Mouse (Mus musculus) brain, adult 2 months (tissue): ENCODE results near the gene Ubtd2.

Experiments
- DNase-seq: peaks from one replicate; pipeline ENCODE4 v3.0.0; 2011; ENCODE audit warnings: low read depth, low spot score

The Ubtd2 gene

DNA sequence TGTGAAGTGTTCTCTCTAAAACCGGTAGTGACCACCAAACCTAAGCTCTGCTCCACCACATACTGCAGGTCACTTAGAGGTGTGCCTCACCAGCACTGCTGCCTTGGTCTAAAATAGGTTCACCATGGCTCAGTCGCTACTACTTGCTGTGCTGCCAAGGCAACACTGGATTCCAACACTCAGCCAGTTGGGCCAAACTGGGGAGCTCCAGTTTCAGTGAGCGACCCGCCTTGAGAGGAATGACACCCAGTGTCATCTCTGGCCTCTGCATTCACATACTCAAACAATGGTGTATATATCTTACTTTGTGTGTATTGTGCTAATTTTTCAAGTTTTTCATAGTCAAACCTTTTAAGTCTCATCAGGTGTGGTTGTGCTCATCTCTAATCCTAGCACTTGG lies 63.6 kb downstream of the Ubtd2 start:
- no peak for DNase-seq

DNA sequence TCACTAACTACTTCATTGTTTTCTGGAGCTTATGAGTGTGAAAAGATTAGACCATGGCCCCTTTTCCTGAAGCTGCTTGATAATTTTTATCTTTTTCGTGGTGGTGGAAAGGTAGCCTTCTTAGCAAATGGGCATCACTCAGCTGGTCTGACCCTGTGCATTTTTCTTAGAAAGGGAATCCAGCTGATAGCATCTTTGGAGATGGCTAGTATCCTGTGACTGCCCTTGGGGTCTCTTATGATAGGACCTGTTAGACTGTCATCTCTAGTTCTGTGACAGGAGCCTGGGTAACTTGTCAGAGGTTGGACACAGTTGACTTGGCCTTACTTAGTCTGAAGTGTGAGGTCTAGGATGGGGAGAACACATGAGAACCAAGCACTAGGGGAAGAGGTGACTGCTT lies 64.2 kb downstream of the Ubtd2 start:
- no peak for DNase-seq

GRCm38 (mm10) chr11:32521246-32521645 lies 66.1 kb downstream of the Ubtd2 start:
- peak; percentile 59 for DNase-seq

DNA sequence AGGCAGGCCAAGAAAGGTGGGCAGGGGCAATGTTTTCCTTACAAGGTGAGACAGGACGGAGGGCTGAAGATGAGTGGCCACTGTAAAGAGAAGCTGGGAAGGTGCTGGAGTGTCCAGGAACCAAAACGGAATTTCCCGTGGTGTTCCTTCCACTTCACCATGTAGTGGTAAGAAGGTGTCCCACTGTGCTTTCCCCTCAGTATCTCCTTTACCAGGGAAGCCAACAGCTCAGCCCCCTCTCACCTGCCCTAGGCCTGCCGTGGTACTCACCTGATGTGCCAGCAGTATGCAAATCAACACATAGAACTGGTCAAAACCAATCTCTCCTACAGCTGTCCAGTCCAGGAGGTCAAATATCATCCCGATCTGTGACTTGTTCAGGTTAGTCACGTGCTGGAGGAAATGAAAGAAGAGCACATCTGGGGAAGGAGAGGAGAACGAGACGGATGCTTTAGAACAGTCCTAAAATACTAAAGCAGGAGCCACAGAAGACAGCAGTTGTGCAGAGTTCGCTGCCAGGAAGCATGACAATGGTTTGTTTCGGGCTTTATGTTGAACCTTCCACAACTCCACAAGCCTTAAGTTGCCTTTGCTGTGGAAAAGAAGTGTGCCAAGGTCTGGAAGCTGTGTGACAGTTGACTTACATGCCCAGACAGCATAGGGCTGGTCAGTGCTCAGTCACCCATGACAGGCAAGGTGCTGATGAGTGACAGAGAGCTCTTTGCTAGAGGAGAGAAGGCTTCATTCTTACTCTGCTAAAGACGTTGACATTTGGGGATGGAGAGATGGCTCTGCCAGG lies 69.2 kb downstream of the Ubtd2 start:
- DNase-seq = no peak

DNA sequence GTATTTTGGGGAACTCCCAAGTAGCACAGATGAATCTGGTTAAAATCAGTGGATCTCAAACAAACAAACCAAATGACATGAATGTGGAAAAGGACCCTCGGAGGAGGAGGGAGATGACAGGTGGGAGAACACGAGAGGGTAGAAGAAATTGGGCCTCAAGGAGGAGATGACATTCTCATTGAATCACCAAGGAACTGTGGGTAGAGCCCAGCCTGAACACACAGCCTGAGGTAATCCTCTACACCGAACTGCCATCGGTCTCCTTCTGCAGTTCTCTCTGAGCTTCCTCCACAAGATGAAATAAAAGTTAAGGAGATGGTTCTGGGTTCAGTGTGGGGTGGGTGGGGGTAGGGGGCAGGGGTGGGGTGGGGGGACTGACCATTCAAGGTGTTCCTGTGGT lies 71.8 kb downstream of the Ubtd2 start:
- no peak for DNase-seq

- no peak for DNase-seq
These were observed 75.0 kb downstream of the Ubtd2 start for GRCm38 (mm10) chr11:32530151-32530550.

GRCm38 (mm10) chr11:32531871-32532764 lies 76.9 kb downstream of the Ubtd2 start, which contains the start of gene Efcab9:
Gene Efcab9, minus strand, starts transcription at chr11:32532081.
- DNase-seq = peak; percentile 46

- DNase-seq = peak; percentile 96
These were observed 77.8 kb downstream of the Ubtd2 start, which contains the start of gene Stk10 for GRCm38 (mm10) chr11:32532765-32533481. Gene Stk10, plus strand, starts transcription at chr11:32533305.

- peak; percentile 85 for DNase-seq
These were observed 78.5 kb downstream of the Ubtd2 start for GRCm38 (mm10) chr11:32533482-32534261.

DNA sequence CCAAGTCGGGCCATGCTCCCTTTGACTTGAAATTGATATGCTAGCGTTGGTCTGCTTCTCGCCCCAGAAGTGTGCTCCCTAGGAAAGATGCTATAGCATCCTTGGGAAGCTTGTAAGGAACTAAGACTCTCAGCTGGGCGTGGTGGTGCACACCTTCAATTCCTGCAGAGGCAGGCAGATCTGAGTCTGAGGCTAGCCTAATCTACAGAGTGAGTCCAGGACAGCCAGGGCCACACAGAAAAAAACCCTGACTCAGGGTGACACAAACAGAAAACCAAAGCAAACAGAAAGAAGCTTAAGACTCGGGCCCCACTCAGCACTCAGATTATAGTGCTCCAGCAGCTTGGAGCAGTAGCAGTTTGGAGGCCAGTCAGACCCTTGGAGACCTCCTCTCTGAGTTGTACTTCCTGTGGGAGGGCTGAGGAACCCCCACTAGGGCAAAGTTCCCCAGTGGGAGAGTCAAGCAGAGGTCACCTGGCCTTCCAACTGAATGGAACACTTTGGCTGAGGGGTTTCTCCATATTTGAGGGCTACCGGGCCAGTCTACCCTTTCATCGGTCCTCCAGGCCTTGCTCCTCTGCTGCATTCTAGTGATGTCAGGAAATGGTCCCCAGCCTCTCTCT lies 79.4 kb downstream of the Ubtd2 start:
- no peak for DNase-seq

DNA sequence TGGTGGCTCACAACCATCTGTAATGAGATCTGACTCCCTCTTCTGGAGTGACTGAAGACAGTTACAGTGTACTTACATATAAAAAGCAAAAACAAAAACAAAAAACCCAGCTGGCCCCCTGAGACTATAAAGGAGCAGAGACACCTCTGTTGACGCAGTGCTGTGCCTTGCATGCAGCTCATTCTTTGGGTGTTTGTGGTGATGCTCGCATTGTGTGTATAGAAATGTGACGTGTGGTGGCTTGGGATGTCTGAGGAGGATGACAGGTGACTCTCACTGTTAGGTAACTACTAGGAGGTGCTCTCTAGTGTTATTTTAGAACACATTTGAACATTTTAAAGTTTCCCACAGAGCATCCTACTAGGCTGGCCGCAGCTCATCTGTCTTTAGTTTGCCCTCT lies 80.5 kb downstream of the Ubtd2 start:
- no peak for DNase-seq

GRCm38 (mm10) chr11:32536954-32537353 lies 81.8 kb downstream of the Ubtd2 start:
- DNase-seq = no peak

DNA sequence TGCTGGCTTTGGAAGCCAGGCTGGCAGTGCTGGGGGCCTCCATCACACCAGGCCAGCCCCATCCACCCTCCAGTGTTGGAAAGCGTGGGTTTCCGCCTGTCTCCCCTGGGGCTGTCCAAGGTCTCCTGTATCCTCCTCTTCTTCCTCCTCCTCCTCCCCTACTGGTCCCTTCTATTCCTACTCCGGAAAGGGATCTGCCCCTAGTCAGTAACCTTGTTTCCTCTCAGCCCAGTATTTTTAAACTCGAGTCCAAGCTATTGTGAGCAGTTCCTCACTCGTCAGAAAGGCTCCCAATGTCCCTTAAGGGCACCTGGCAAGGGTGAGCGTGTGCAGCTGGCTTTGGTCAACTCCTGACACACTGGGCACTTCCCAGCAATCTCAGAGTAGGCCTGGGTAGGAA lies 83.3 kb downstream of the Ubtd2 start:
- DNase-seq = no peak

DNA sequence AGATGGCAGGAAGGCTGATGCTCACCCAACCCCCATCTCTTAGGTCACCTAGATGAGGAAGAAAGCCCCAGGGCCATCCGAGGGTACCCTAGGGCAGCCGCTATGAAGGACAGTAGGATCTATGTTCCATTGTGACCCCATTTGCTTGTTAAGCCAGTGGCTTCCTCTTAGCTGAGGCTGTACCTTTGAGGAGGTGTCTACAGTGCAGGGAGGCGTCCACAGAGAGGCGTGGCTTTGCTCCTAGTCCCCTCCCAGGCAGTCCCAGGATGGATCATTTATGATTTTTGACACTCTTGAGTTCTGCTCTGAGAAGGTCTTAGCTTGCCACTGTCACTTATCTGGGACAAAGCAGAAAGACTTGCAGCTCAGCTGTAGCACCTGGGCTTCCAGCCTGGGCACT lies 83.7 kb downstream of the Ubtd2 start:
- no peak for DNase-seq

DNA sequence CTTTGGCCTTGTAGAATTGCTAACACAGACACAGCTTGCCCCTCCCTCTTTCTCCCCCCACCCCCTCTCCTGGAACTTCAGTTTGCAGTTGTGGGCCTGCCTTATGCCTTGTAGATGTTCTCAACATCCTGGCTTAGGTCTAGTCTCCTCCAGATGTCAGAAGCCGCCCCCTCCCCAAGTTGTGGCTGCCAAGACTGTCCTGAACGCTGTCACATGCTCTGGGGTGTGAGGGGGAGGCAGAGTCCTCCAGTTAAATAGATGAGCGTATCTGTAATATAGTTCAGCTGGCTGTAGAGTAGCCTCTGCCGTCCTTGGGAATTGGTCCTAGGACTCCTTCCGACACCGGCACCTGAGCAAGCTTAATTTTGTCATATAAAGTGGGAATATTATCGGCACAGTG lies 84.5 kb downstream of the Ubtd2 start:
- no peak for DNase-seq

DNA sequence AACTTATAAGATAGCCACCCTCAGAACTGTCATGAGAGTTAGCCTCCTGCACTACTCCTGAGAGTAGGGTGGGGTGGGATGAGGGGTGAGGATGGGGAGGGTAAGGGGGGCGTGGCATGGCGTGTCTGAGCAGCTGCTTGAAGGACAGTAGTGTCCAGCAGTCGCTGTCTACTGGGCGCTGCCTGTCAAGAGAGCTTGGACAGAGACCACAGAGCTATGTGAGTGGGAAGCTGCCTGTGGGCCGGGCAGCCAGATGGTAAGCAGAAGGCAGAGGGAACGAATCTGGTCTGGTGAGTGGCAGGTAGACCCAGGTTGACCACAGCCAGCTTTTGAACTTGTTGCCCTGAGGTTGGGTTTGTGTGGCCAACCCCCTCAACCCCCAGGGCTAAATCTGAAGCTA lies 85.3 kb downstream of the Ubtd2 start:
- DNase-seq = no peak

GRCm38 (mm10) chr11:32542181-32542580 lies 87.0 kb downstream of the Ubtd2 start:
- no peak for DNase-seq

GRCm38 (mm10) chr11:32542687-32543411 lies 87.7 kb downstream of the Ubtd2 start:
- DNase-seq = no peak

GRCm38 (mm10) chr11:32544041-32544440 lies 88.9 kb downstream of the Ubtd2 start:
- no peak for DNase-seq

- no peak for DNase-seq
These were observed 89.3 kb downstream of the Ubtd2 start for GRCm38 (mm10) chr11:32544497-32544896.
